Mouse (Mus musculus): ENCODE data around the gene Crk. TPM values are rescaled to one million over a fixed set of nuclear protein-coding genes. Genes with fewer than 3 reads are reported as not detected.
A peak's percentile ranks its signal among the peaks of the same experiment; 100 is the strongest.

Gene Crk
- polyA plus RNA-seq (2015; fragmentation: Nextera tagmentation; extraction: Ambion mirVana): 124 and 133 TPM in 2 replicates

DNA sequence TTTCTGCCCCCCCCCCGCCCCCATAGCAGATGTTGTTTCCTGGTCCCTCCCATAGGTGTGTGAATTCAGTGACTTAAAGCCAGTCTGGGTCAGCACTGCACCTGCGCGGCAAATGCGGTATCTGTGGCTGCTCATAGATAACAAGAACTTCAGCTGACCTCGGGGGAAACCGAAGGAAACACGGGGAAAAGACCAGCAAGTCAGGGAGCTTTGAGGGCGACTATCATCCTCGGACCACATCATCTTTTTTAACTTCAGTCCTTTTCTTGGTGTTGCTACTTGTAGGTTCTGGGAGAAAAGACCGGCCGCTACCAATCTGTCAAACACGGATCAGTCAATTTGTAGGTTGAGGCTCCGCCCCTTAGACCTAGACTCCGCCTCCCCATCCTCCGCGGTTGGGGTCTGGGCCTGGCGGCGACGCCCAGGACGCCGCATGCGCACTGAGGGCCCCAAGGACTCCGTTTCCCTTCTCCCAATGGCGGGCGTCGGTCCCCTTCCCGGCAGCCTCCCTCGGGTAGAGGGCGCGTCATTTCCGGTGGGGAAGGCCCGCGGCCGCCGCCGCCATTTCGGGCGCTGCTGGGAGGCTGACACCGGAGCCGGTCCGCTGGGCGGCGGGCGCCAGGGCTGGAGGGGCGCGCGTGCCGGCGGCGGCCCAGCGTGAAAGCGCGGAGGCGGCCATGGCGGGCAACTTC, at the start of gene Crk:
Gene Crk, plus strand, starts transcription at position 513 of the 692 bp plus-strand sequence.
- H3K4me2 ChIP-seq: peak within 1 kb of the TSS; percentile 93
- no peaks in the 10 kb centered on the region for H3K9me3 ChIP-seq (replicated peaks)
- H3K9ac ChIP-seq: peak within 1 kb of the TSS; percentile 96
- WGBS: under 1% methylated on average over 51 of the region's 55 CpGs
- H3K36me3 ChIP-seq (ENCODE audit: poor library complexity, severe bottlenecking): peaks cover 10% of the 10 kb centered on the region
- no peaks in the 10 kb centered on the region for H3K27me3 ChIP-seq
- peak within 1 kb of the TSS; percentile 99 for H3K4me3 ChIP-seq
- H3K4me1 ChIP-seq: peaks cover 20% of the 10 kb centered on the region
- ATAC-seq: peak; percentile 98
- peak within 1 kb of the TSS; percentile 90 for H3K27ac ChIP-seq

- H3K9me3 ChIP-seq (replicated peaks): no peaks in the 10 kb centered on the region
- H3K4me3 ChIP-seq: peak overlapping the region; percentile 82
- ATAC-seq: no peak
- peak overlapping the region; percentile 72 for H3K4me2 ChIP-seq
- no peak overlapping the region for H3K27ac ChIP-seq
- 16% methylated on average over 5 of the region's 5 CpGs for WGBS
- peak overlapping the region; percentile 78 for H3K9ac ChIP-seq
- H3K27me3 ChIP-seq: no peaks in the 10 kb centered on the region
- H3K4me1 ChIP-seq: peaks cover 23% of the 10 kb centered on the region
- peaks cover 40% of the 10 kb centered on the region for H3K36me3 ChIP-seq (ENCODE audit: poor library complexity, severe bottlenecking)
These were observed 49.0 kb upstream of the Crk start for GRCm38 (mm10) chr11:75630098-75630497.

- no peaks in the 10 kb centered on the region for H3K27me3 ChIP-seq
- peak within 1 kb of the TSS; percentile 78 for H3K9ac ChIP-seq
- WGBS: under 1% methylated on average over 53 of the region's 53 CpGs
- peak; percentile 100 for ATAC-seq
- peaks cover 23% of the 10 kb centered on the region for H3K4me1 ChIP-seq
- H3K4me2 ChIP-seq: peak within 1 kb of the TSS; percentile 72
- H3K4me3 ChIP-seq: peak within 1 kb of the TSS; percentile 82
- H3K36me3 ChIP-seq (ENCODE audit: poor library complexity, severe bottlenecking): peaks cover 40% of the 10 kb centered on the region
- peak within 1 kb of the TSS; percentile 72 for H3K27ac ChIP-seq
- no peaks in the 10 kb centered on the region for H3K9me3 ChIP-seq (replicated peaks)
These were observed 48.3 kb upstream of the Crk start, which contains the start of gene Inpp5k for GRCm38 (mm10) chr11:75630645-75631229. Inpp5k (plus strand) TSS chr11:75630988.

- Histone ChIP-seq H3K9me3 (replicated peaks) (no peaks in the 10 kb centered on the region), H3K9ac (peak overlapping the region; percentile 78), H3K4me3 (peak overlapping the region; percentile 82), H3K27ac (no peak overlapping the region), H3K4me1 (peaks cover 23% of the 10 kb centered on the region), H3K36me3 (ENCODE audit: poor library complexity, severe bottlenecking) (peaks cover 33% of the 10 kb centered on the region), H3K27me3 (no peaks in the 10 kb centered on the region), H3K4me2 (peak overlapping the region; percentile 72)
- 11% methylated on average over 13 of the region's 13 CpGs for WGBS
- ATAC-seq: no peak
These were observed 47.4 kb upstream of the Crk start for GRCm38 (mm10) chr11:75631561-75632225.

DNA sequence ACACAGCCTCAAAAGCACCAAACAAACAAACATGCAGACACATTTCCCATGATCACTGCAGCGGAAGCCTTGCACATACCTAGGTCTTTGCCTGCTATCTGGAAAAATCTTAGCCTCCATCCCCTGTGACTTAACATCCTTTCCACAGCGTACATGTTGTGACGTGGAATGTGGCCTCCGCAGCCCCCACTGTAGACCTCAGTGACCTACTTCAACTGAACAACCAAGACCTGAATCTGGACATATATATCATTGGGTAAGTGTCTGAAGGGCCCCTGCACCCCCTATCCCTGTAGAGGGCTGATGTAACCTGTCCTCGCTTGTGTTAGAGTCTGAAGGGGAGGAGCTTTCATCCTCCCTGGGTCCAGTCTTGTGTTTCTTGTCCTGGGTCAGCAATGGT, 46.1 kb upstream of the Crk start:
- H3K4me1 ChIP-seq: peaks cover 23% of the 10 kb centered on the region

DNA sequence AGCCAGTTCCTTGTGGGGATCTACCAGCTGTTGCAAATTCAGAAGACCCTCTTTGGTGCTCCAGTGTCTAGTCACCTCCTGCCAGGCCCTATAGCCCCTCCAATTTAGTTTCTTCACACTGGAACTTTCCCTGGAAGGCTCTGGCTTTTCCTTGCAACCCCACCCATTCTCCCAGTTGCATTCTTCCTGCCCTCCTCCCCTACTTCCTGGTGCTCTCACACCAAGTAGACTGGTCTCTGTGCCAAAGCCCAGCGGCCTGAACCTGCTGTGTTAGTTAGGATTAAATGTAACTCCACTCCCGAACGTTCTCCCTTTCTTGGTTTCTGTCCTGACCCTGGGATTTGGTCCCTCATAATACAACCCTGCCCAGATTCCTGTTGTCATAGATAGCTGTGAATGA, 44.3 kb upstream of the Crk start:
- Histone ChIP-seq H3K9me3 (replicated peaks) (no peaks in the 10 kb centered on the region), H3K4me1 (peaks cover 20% of the 10 kb centered on the region), H3K27me3 (no peaks in the 10 kb centered on the region), H3K9ac (no peak overlapping the region), H3K4me3 (no peak overlapping the region), H3K27ac (no peak overlapping the region), H3K36me3 (ENCODE audit: poor library complexity, severe bottlenecking) (peaks cover 37% of the 10 kb centered on the region), H3K4me2 (no peak overlapping the region)
- ATAC-seq: no peak
- WGBS: 87% methylated on average over 3 of the region's 3 CpGs

More for the DNA sequence above, 46.1 kb upstream of the Crk start:
- H3K9ac ChIP-seq: no peak overlapping the region
- no peaks in the 10 kb centered on the region for H3K9me3 ChIP-seq (replicated peaks)
- no peaks in the 10 kb centered on the region for H3K27me3 ChIP-seq
- no peak overlapping the region for H3K27ac ChIP-seq
- peaks cover 34% of the 10 kb centered on the region for H3K36me3 ChIP-seq (ENCODE audit: poor library complexity, severe bottlenecking)
- H3K4me2 ChIP-seq: no peak overlapping the region
- no peak overlapping the region for H3K4me3 ChIP-seq
- no peak for ATAC-seq
- 90% methylated on average over 5 of the region's 5 CpGs for WGBS

- ATAC-seq: no peak
- peaks cover 15% of the 10 kb centered on the region for H3K4me1 ChIP-seq
- no peaks in the 10 kb centered on the region for H3K9me3 ChIP-seq (replicated peaks)
- H3K36me3 ChIP-seq (ENCODE audit: poor library complexity, severe bottlenecking): peaks cover 37% of the 10 kb centered on the region
- H3K4me2 ChIP-seq: no peak overlapping the region
- H3K27me3 ChIP-seq: no peaks in the 10 kb centered on the region
- H3K27ac ChIP-seq: no peak overlapping the region
- 88% methylated on average over 11 of the region's 11 CpGs for WGBS
- no peak overlapping the region for H3K4me3 ChIP-seq
- H3K9ac ChIP-seq: no peak overlapping the region
These were observed 43.7 kb upstream of the Crk start for GRCm38 (mm10) chr11:75635315-75635714.

- Histone ChIP-seq H3K36me3 (ENCODE audit: poor library complexity, severe bottlenecking) (peaks cover 21% of the 10 kb centered on the region), H3K27ac (no peak overlapping the region), H3K9me3 (replicated peaks) (no peaks in the 10 kb centered on the region), H3K27me3 (no peaks in the 10 kb centered on the region), H3K4me2 (no peak overlapping the region), H3K4me1 (no peaks in the 10 kb centered on the region), H3K4me3 (no peak overlapping the region), H3K9ac (no peak overlapping the region)
- ATAC-seq: no peak
- WGBS: 92% methylated on average over 5 of the region's 5 CpGs
These were observed 35.7 kb upstream of the Crk start for GRCm38 (mm10) chr11:75643323-75643722.

DNA sequence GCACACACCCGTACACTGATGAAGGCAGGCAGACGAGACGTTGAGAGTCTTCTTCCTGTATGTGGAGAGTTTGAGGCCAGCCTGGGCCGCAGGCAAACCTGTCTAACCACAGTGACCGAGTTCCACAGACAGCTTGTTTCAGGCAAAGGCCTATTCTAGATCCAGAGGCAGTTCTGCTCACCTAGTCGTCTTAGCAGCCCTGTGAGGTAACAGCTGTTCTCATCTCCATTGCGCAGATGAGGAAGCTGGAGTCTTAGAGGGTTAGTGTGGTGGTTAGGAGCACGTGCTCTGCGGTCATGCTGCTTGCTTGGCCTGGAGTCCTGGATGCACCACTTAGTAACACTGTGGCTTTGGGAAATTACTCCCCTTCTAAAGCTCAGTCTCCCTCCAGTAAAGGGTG, 34.4 kb upstream of the Crk start:
- WGBS: 90% methylated on average over 9 of the region's 9 CpGs
- no peaks in the 10 kb centered on the region for H3K9me3 ChIP-seq (replicated peaks)
- no peaks in the 10 kb centered on the region for H3K27me3 ChIP-seq
- H3K4me2 ChIP-seq: no peak overlapping the region
- H3K27ac ChIP-seq: no peak overlapping the region
- H3K4me1 ChIP-seq: no peaks in the 10 kb centered on the region
- ATAC-seq: no peak
- peaks cover 15% of the 10 kb centered on the region for H3K36me3 ChIP-seq (ENCODE audit: poor library complexity, severe bottlenecking)
- H3K4me3 ChIP-seq: no peak overlapping the region
- no peak overlapping the region for H3K9ac ChIP-seq

GRCm38 (mm10) chr11:75647681-75648211, 31.3 kb upstream of the Crk start:
- peaks cover 17% of the 10 kb centered on the region for H3K4me1 ChIP-seq
- H3K4me3 ChIP-seq: no peak overlapping the region
- 61% methylated on average over 6 of the region's 6 CpGs for WGBS
- H3K4me2 ChIP-seq: no peak overlapping the region
- H3K27me3 ChIP-seq: peaks cover 7% of the 10 kb centered on the region
- peak; percentile 8; the same call in 1 of the 2 replicates for ATAC-seq
- no peaks in the 10 kb centered on the region for H3K9me3 ChIP-seq (replicated peaks)
- peak overlapping the region; percentile 21; the same call in 1 of the 2 replicates for H3K9ac ChIP-seq
- no peak overlapping the region for H3K27ac ChIP-seq
- peaks cover 11% of the 10 kb centered on the region for H3K36me3 ChIP-seq (ENCODE audit: poor library complexity, severe bottlenecking)

- H3K4me3 ChIP-seq: no peak overlapping the region
- peaks cover 30% of the 10 kb centered on the region for H3K4me1 ChIP-seq
- no peaks in the 10 kb centered on the region for H3K9me3 ChIP-seq (replicated peaks)
- 81% methylated on average over 4 of the region's 4 CpGs for WGBS
- no peak overlapping the region for H3K4me2 ChIP-seq
- peaks cover 6% of the 10 kb centered on the region; the same call in 1 of the 2 replicates for H3K36me3 ChIP-seq (ENCODE audit: poor library complexity, severe bottlenecking)
- H3K27me3 ChIP-seq: peaks cover 21% of the 10 kb centered on the region
- no peak overlapping the region for H3K9ac ChIP-seq
- no peak for ATAC-seq
- no peak overlapping the region for H3K27ac ChIP-seq
These were observed 29.9 kb upstream of the Crk start for GRCm38 (mm10) chr11:75649155-75649561.

DNA sequence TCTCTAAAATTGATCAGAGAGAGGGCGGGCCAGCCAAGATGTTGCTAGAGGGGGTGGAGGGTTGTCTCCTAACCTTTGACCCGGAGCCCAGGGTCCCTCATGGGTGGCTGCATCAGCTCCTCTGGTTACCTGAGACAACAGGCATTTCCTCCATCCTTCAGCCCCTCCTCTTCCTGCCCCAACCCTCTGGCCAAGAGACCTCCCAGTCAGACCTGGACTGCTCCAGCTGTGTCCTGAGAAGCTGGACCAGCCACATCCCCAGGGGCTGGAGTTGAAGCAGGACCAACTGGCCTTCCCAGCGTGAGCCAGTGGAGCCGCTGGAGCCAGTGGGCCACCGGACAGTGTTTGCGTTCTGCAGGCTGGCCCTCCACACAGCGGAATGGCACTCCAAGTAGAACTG, 28.7 kb upstream of the Crk start, which contains the start of gene Myo1c:
Gene Myo1c, plus strand, starts transcription at position 194 of the 400 bp plus-strand sequence.
- H3K36me3 ChIP-seq (ENCODE audit: poor library complexity, severe bottlenecking): peaks cover 5% of the 10 kb centered on the region; the same call in 1 of the 2 replicates
- peak within 1 kb of the TSS; percentile 75 for H3K4me2 ChIP-seq
- no peaks in the 10 kb centered on the region for H3K9me3 ChIP-seq (replicated peaks)
- H3K9ac ChIP-seq: peak within 1 kb of the TSS; percentile 79
- H3K4me1 ChIP-seq: peaks cover 35% of the 10 kb centered on the region
- H3K27me3 ChIP-seq: peaks cover 32% of the 10 kb centered on the region
- WGBS: 76% methylated on average over 7 of the region's 7 CpGs
- peak within 1 kb of the TSS; percentile 59 for H3K4me3 ChIP-seq
- ATAC-seq: no peak
- H3K27ac ChIP-seq: no peak within 1 kb of the TSS
